Mouse (Mus musculus) frontal cortex, postnatal 25 days (tissue): ENCODE measurements around the gene Nudt3.
"Not testable (repeated sequence)": the region's sequence is repeated elsewhere in the genome, so short reads cannot be mapped to it uniquely, and the experiment has no call there.

ENCODE experiments used
- DNase-seq, 2 experiments: peaks; one replicate each; pipeline ENCODE4 v3.0.0; 2022; ENCODE audit warnings: low spot score in 2 of 2

Gene Nudt3

GRCm38 (mm10) chr17:27623360-27624326 lies at the start of gene Nudt3:
Nudt3 (minus strand) TSS chr17:27623495.
- DNase-seq, result peak; percentile 76 to 82

- DNase-seq, result no peak
Observed at GRCm38 (mm10) chr17:27671720-27672119, 48.4 kb upstream of the Nudt3 start.

GRCm38 (mm10) chr17:27658767-27659166 lies 35.5 kb upstream of the Nudt3 start:
- DNase-seq, result no peak

- no peak for DNase-seq
Observed at GRCm38 (mm10) chr17:27657123-27657522, 33.8 kb upstream of the Nudt3 start.

GRCm38 (mm10) chr17:27656414-27656813 lies 33.1 kb upstream of the Nudt3 start:
- DNase-seq, result no peak

- peak in 1 of 2 experiments; percentile 63 for DNase-seq
Observed at GRCm38 (mm10) chr17:27656011-27656399, 32.7 kb upstream of the Nudt3 start.

GRCm38 (mm10) chr17:27655089-27656010 lies 32.1 kb upstream of the Nudt3 start, which contains the start of gene Pacsin1:
Pacsin1 (plus strand) TSS chr17:27655509.
- peak; percentile 56 to 71 for DNase-seq

- DNase-seq, result no peak
Observed at GRCm38 (mm10) chr17:27653253-27653959, 30.1 kb upstream of the Nudt3 start.

- DNase-seq, result no peak
Observed at GRCm38 (mm10) chr17:27652046-27652790, 28.9 kb upstream of the Nudt3 start.

- DNase-seq, result no peak
Observed at GRCm38 (mm10) chr17:27650586-27650985, 27.3 kb upstream of the Nudt3 start.

- no peak for DNase-seq
Observed at GRCm38 (mm10) chr17:27650160-27650559, 26.9 kb upstream of the Nudt3 start.

- no peak for DNase-seq
Observed at GRCm38 (mm10) chr17:27645807-27646206, 22.5 kb upstream of the Nudt3 start.

GRCm38 (mm10) chr17:27644572-27644971 lies 21.3 kb upstream of the Nudt3 start:
- DNase-seq, result no peak

GRCm38 (mm10) chr17:27643756-27644155 lies 20.5 kb upstream of the Nudt3 start:
- DNase-seq, result no peak

- DNase-seq, result no peak
Observed at GRCm38 (mm10) chr17:27643101-27643500, 19.8 kb upstream of the Nudt3 start.

- DNase-seq, result peak; percentile 62 to 71
Observed at GRCm38 (mm10) chr17:27642491-27643062, 19.3 kb upstream of the Nudt3 start.

GRCm38 (mm10) chr17:27639851-27640250 lies 16.6 kb upstream of the Nudt3 start:
- not testable (repeated sequence) for DNase-seq

- peak; percentile 54 to 64 for DNase-seq
Observed at GRCm38 (mm10) chr17:27638921-27639332, 15.6 kb upstream of the Nudt3 start.

- DNase-seq, result no peak
Observed at GRCm38 (mm10) chr17:27637333-27637732, 14.0 kb upstream of the Nudt3 start.
